Mouse (Mus musculus) heart, adult 2 months (tissue): ENCODE data around the gene Gm5862.

Source experiments
- CTCF ChIP-seq: fragments of 200-600 bp; IDR thresholded peaks from 2 replicates; pipeline ENCODE4 v1.8.1; 2022; ENCODE audit warnings: antibody characterized with exemption, mild to moderate bottlenecking, moderate library complexity
- EP300 ChIP-seq: fragments of 200-500 bp; IDR thresholded peaks from 2 replicates; pipeline ENCODE4 v1.6.1; 2011; ENCODE audit warnings: low read depth, low read length, control low read depth; ENCODE audit not compliant: insufficient read depth
- POLR2A ChIP-seq: fragments of 200-500 bp; IDR thresholded peaks from 2 replicates; pipeline ENCODE4 v1.6.1; 2011; ENCODE audit warnings: mild to moderate bottlenecking, low read depth, low read length, control low read depth; ENCODE audit not compliant: insufficient read depth

DNA sequence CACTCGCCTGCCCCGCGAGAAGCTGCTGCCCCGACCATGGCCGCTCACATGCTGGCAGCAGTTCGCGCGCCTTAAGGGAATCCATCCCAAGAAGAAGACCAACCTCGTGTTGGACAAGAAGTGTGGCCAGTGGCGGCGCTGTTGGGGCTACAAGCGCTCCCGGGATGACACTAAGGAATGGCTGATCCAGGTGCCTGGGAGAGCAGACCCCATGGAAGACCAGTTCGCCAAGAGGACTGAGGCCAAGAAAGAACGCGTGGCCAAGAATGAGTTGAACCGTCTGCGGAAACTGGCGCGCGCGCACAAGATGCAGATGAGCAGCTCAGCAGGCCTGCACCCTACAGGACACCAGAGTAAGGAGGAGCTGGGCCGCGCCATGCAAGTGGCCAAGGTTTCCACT is 48.0 kb upstream of the Gm5862 start:
- TF ChIP-seq EP300 = no peak
- no peak for TF ChIP-seq CTCF
- no peak for TF ChIP-seq POLR2A
